Mouse (Mus musculus) cerebellum, adult 9-10 months (tissue): ENCODE measurements around the gene Cdc45.

ENCODE experiments used
- DNase-seq: peaks from one replicate; pipeline ENCODE4 v3.0.0; 2022

The Cdc45 gene

DNA sequence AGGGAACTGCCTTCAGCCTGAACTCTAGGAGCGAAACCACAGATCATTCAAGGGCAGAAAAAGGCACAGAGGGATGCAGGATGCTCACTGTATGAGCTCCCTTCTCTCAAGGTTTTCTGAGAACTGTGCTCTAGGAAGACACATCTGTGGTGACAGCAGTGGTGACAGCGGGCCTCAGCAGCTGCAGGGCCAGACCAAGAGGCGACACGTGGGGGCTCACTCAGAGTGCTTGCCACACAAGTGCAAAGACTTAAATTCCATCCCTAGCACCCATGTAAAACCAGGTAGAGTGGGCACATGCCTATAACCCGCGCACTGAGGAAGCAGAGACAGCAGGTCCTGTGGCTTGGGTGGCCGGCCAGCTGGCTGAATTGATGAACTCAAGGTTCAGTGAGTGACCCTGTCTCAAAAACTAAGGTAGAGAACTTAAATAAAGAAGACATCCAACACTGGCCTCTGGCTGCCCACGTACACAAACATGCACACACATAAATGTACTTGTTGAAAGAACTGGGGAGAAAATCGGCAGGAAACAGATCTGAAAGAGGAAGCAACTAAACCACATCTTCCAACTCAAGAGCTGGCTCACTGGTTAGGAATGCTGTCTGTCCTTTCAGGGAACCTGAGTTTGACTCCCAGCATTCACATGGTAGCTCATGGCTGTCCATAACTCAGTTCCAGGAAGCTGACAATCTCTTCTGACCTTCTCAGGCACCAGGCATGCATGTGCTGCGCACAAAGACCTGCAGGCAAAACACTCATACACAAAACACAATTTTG, 23.0 kb downstream of the Cdc45 start:
- no peak for DNase-seq

DNA sequence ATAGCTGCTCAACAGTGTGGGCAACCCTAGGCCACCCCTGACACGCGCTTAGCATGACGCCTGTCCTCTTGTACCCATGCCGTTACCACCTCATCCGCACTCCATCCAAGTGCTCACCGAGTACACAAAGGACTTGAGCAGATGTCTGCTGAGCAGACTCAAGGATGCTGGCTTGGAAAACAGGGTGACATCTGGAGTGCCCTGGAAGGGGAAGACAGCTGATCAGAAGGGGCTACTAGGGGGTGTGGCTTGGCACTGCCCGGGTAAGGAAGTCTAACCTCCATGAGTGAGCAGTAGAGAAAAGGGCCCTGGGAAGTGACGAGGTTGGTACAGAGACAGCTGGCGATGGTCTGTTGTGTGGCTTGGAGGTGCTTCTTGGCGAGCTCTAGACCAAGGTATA, 25.1 kb downstream of the Cdc45 start:
- DNase-seq: no peak

DNA sequence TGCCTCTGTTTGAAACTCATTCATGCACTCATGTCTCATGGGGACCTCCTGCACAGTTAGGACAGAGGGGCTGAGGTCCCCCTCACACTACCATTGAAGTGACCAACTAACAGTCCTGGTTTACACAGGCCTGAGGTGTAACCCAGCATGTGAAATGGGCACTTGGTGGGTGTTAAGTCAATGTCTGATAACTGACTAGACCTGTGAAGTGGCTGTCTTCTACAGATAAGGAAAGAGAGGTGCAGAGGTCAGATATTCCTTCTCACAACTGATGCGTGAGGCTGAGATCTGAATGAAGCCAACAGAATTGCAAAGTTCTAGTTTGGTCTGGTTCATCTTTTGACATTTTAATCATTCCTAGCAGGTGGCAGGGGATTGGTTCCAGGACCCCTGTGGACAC, 26.3 kb downstream of the Cdc45 start:
- no peak for DNase-seq

DNA sequence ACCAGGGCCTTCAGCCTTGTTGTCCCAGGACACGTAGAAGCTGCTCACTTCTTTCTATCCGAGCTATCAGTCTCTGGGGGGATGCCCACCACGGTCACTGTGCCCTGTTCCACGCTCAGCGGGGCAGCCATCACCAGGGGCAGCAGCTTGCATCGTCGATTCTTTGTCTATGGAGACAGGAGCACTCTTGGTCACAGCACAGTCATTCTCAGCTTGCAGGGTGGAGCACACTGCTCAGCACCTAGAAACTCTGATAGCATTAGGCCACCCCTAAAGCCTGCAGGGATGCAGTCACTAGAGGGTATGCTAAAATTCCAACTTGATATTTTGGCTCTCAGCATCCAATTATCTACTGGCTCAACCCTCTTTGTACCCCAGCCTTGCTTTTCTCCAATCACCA, 26.8 kb downstream of the Cdc45 start:
- no peak for DNase-seq

DNA sequence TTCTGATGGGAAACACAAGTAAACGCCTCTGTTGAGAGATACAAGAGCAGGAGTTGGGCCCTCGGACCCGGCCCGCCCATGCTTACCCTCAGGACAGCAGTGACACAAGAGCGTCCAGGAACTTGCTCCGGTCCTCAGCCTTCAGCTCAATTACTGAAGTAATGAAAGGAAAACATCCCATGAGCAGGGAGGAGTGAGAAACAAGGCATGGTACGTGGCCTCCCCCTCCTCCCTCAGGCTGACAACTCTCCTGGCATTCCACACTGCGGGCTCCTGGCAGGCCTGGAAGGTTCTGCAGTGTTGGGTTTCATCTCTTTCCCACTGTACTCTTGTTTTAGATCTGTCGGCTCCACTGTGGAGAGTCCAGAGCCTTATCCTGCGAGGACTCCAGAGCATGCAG, 30.0 kb downstream of the Cdc45 start:
- DNase-seq: no peak

DNA sequence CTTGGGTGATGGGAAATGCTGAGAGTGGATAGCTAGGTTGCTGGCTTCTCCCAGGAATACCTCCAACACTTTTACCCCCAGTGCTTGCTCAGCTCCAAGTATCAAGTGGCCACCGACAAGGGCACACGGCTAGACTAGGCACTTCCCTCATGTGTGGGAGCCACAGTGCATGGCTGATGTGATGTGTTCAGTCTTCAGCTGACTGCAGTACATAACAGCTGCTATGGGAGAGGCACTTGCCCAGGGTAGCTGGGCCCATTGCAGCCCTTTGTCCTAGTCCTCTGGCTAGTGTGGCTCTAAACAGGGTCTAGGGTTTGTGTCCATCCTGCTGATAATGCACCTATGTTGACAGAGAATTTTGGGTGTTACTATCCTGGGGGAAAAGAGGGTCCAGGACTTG, 33.3 kb downstream of the Cdc45 start:
- DNase-seq: no peak

DNA sequence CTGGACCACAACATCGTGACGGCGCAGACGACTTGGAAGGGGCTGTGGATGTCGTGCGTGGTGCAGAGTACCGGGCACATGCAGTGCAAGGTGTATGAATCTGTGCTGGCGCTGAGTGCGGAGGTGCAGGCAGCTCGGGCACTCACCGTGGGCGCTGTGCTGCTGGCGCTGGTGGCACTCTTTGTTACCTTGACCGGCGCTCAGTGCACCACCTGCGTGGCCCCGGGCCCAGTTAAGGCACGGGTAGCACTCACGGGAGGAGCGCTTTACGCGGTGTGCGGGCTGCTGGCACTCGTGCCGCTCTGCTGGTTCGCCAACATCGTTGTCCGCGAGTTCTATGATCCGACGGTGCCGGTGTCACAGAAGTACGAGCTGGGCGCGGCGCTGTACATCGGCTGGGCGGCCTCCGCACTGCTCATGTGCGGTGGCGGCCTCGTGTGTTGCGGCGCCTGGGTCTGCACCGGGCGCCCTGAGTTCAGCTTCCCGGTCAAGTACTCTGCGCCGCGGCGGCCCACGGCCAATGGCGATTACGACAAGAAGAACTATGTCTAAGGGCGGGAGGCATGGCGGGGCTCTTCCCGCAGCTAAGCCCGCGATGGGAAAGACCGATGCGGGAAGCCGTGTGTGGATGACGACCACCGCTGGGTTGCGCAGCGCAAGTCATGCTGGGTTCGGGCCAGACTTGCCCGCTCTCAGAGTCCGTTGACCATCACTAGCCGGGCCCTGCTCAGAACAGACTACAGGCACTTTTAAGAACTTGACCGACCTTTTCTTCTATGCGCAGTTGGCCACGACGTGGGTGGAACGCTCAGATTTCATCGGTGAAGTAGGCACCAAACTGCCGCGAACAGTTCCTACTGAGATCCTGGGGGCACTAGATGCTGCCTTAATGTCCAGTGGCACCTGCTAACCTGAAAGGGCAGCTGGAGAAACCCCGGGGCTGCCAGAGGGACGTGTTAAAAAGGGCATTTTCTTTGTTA, 34.4 kb downstream of the Cdc45 start:
- DNase-seq: no peak

DNA sequence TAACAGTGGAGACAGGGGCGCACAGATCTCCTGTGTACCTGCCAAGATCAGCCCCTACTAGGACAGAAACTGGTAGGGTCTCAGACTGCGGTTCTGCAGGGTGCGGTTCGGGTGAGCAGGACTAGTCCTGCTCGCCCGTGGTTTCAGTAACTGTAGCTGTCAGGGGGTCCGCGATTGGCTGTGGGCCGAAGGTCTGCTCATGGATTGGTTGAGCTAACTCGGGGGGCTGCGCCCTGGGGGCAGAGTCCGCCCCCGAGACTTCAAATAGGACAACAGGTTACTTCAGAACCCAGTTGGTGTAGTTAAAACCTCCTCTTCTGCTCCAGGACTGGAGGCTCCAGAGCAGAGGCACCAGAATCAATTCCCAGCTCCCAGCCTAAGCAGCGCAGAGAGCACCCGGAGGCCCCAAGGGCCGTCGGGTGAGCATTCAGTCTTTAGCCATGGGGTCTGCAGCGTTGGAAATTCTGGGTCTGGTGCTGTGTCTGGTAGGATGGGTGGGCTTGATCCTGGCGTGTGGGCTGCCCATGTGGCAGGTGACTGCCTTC, 35.2 kb downstream of the Cdc45 start, which contains the start of gene Cldn5:
Cldn5 (plus strand) TSS at position 292 of the 545 bp plus-strand sequence.
- DNase-seq: no peak

DNA sequence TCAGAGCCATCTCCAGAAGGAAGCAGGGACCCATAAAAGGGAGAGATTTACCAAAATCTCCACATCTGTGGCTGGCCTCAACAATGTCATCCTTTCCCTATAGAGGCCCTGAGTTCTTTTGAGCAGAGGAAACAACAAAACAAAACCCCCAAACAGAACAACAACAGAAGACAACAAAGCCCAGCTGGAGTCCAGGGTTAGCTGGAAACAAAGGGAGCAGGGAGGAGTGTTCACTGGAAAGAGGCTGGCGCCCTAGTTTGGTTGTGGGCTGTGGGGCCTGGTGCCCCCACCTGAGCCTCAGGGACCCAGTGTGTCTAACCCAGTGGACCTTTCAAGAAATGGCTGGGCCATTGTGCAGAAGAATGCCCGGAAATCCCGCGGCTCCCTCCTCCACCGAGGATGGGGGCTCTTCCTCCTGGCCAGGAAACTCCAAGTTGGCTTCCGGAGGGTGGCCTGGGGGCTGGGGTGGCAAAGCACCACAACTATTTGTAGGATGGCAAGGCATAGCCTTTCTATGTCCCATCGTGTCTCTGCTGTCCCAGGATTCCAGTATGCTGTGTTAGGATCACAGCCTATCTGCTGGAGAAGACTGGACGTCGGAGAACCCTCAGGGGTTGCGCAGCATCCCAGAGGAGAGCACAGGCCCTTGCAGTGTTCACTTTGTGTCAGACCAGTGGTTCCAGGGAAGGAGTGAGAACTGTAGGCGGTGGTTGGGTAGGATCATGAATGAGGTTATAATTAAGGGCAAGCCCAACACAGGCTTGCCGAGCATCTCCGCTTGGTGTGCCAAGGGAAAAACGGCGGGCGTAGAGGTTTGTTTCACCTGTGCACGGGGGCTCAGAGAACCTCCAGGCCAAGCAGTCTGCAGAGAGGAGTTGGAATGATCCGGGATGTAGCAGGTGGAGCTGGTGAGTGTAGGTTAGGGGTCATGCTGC, 35.9 kb downstream of the Cdc45 start:
- no peak for DNase-seq

DNA sequence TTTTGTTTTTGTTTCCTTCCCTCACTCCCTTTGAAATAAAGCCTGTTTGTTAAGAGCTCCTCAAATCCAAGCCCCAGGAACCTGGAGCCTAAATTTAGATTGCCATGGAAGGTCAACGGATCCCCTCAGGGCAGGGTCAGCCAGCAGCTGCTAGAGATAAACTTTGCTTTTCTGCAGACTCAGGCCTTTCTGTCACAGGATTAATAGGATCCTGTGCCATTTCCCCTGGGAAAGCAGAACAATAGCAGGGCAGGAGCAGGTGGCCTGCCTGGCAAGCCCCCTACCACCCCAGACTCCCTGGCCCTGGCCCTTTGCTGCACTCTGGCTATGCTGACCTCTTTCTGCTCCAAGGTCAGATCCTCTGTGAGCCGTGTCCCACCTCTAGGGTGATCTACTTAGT, 37.9 kb downstream of the Cdc45 start:
- no peak for DNase-seq

DNA sequence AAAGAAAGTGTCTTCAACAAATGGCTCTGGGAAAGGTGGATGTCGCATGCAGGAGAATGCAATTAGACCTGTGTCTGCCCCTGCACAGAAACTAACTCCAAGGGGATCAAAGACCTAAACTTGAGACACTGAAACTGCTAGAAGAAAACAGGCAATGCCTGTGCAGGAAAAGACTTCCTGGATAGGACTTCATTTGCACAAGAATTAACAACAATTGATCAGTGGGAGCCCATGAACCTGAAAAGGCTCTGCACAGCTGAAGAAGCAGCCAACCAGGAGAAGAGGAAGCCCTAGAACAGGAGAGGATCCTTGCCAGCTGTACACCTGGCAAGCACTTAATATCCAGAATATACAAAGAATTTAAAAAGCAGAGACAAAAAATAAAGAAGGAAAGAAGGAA, 42.3 kb downstream of the Cdc45 start:
- no peak for DNase-seq

DNA sequence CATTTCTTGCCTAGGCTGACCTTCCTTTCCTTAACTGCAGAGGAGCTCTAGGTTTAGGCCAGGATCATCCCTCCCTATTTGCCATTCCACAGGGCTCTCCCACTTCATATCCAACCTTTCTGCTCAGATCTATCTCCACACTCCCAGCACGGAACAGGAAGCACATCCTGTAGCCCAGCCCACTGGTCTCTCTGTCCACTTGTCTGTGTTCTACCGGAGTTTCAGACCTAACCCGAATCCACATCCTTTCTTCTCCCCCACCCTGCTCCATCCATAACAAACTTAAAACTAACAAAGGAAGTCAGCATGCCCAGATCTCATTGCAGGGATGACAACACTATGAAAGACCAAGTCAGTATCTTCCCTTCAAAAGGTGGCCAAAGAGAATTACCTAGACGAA, 45.4 kb downstream of the Cdc45 start:
- no peak for DNase-seq

DNA sequence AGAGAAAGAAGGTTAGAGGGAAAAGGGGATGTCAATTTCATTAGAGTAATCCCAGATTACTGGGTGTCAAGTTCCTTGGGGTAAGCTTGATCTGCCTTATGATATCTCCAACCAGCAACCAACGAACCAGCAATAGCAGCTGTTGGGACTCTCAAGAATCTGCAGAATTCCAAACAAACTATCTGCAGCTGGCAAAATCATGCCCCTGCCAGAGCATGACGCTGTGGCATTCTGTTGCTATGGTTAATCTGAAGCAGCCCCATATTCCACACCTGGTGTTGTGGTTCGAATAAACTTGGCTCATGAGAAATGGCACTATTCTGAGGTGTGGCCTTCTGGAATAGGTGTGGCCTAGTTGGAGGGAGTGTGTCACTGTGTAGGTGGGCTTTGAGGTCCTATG, 48.8 kb downstream of the Cdc45 start:
- no peak for DNase-seq

DNA sequence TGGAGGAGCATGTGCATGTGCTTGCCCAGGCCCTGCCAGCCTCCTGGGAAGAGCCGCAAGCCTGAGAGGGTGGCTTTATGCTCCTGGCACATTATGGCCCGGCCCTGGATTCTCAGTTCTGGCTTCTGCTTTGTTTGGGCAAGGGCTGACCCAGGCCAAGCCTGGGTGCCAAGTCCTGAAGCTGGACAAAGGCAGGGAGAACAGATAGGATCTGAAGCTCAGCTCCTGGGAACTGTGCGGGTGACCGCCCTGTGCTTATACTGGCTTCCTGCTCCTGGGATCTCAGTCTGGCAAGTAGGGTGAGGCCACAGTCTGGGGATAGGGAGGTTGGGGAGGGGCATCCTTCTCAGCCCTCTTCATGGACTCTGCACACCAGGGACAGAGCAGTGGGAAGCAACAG, 50.1 kb downstream of the Cdc45 start:
- no peak for DNase-seq

DNA sequence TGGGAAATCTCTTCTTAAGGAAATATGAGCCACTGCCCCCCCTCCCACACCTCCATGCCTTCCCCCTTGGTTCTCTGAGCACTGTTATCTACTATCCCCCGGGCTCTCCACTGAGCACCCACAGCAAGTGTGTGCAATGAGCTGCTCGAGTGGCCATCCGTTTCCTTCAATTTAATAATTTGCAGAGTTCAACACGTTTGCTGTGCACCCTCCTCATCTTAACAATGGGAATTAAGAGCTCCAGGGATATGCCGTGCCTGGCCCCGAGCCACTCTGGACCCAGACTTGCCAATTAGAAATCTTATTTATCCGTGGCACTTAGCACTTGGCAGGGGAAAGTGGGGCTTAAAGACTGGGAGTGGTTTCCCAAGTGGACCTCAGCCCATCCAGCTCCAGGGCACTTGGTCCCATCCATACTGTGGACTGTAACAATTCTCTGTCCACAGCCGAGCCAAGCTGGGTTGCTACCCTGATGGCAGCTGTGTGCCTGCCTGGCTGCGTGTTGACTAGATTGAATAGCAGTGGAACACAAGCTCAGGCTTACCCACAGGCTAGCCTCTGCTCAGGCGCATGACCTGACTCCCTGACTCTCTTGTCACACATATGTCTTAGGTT, 59.8 kb downstream of the Cdc45 start:
- no peak for DNase-seq

DNA sequence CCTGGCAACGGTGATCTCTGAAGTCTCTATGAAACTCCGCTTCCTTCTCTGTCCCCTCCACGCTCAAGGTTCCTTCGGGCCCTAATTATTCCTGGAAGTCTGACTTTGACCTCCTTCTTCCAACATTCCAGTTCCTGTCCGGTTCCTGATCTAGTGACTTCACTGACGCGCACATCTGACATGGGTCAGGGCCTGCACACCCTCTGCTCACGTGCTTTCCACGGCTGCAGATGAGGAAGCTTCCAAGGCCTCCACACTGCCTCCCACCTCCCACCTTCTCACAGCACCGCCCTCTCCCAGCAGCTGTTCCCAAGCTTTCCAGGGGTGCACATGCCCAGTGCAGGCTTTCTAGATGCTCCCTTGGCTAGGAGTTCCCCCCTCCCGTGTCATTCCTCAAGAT, 60.7 kb downstream of the Cdc45 start:
- DNase-seq: no peak

DNA sequence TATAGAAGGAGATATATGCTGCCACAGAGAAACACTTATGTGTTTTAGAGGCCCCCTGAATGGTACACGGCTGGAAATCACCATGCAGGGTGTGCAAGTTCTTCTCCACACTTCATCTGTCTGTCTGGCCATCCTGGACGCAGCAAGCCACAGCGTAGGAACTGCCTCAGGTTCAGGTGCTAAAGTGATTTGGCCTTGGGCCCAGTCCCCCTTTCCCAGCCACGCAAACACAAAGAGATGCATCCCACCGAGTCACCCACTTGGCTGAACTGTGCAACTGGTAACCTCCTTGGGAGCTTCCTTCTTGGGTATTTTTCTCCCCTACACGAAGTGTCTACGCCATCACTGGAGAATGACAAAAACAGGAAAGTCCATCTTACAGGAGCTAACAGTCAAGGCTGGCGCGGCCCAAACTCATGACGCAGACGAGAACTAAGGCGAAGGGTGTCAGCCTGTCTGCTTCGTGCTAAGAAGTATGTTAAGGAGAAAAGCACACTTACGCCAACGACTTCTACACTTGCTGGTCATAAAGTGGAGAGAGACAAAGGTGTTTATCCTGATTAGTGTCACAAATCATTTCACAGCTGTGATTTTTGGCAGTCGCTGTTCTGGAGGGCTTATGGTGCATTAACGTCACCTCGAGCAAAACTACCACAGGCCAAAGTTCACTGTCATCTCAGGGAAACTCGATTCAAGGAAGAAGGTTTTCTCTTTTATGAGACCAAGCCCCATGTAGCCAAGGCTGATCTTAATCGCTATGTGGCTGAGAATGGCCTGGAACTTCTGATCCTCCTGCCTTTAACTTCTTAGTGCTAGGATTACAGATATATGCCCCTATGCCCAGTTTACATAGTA, 65.3 kb downstream of the Cdc45 start:
- no peak for DNase-seq

DNA sequence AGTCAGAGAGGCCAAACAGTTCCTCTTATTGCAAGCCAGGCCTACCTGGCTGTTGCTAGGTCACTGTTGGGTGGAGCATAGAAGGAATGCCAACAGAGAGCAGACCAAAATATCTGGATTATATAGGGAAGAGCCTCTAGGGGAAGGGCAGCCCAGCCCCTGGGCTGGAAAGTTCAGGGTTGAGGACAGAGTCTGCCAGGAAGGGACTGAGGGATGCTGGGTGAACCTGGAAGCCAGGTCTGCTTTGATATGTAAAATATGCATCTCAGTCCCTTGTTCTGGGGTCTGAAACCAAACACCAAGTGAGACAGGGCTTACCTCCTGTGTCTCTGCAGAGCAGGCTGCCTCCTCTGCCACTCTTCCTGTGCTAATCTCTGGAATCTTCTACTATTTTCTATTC, 73.5 kb downstream of the Cdc45 start:
- DNase-seq: no peak

DNA sequence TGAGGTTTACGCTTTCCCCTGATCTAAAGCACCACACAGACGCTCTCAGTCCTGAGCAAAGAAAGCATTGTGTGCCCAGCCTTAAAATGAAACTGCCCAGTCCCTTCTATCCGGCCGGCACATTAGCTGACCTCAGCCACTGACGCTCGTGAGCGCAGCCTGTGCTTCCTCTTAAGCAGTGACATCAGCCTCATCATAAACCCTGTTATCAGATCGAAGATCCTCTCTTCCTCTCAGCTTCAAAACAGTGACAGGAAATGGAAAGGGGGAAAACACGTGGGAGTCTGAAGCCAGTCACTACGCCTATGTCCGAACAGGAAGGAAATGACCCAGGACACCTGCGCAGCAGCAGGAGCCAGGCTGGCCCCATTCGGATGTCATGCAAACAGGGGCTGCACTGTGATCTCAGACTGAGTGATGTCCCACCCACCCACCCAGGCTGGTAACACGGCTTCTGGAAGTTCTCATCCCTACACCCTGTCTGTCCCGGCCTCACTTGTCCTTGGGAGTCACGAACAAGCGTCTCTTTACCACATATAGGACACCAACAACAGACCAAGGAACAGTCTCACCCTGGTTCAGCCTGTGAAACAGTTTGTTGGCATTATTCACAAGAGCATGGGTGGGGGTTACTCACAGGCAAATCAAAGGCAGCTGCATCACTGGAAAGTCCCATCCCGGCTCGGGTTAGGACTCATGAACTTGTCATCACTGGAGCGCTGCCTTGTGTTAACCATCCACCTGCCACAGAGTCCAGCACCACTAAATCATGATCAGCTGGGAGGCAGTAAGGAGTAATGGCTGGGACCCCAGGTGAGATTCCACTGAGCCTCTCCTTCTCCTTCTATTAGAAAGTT, 78.5 kb downstream of the Cdc45 start:
- no peak for DNase-seq

DNA sequence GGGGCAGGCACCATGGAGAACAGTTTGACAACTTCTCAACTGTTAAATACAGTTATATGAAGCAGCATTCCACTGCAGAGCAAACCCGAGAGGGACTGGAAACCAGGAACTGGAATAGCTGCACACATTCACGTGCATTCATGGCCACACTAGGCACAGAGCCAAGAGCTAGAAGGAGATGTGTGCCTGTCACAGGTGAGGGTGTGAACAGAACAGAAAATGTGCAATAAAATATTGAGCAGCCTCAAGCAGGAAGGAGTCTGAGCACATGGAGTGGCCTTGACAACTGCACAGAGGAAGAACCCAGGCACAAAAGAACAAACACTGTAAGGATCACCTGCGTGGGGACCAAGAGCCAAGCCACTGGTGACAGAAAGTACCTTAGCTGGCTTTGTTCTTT, 81.1 kb downstream of the Cdc45 start:
- no peak for DNase-seq
